Mouse (Mus musculus) kidney, adult 2 months (tissue): ENCODE data around the gene Cldn11.

ENCODE experiments used
- CTCF ChIP-seq: fragments of 200-500 bp; conservative IDR thresholded peaks from 2 replicates; pipeline ENCODE4 v1.5.1; 2011; ENCODE audit warnings: low read depth, mild to moderate bottlenecking, control low read depth, low read length, moderate library complexity, mixed read lengths; ENCODE audit not compliant: insufficient read depth, insufficient read length
- POLR2A ChIP-seq: fragments of 200-500 bp; IDR thresholded peaks from one replicate; pipeline ENCODE4 v1.6.1; 2011; ENCODE audit warnings: low read depth, low read length, control low read depth

- TF ChIP-seq CTCF = no peak
- TF ChIP-seq POLR2A = no peak
Measured at GRCm38 (mm10) chr3:31100802-31101201, 48.9 kb upstream of the Cldn11 start.
